21 mouse cellular contexts compared by ENCODE assay signal in the genomic region with DNA sequence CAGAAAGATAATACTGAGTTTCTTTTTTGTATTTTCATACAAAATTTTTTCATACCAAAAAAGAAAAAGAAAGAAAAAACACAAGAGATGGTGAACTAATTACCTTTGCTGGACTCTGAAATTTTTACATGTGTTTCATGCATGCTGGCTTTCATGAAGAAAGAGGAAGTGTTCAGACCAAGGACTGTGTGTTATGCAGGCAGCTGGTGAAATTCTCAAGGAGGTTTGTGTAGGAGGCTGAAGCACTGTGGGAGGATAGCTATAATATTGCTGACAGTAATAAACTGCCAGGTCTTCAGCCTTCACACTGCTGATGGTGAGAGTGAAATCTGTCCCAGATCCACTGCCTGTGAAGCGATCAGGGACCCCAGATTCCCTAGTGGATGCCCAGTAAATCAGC.
DNase-seq lines count a peak whose midpoint lies in the region; ATAC-seq and TF ChIP-seq lines count a peak whose summit lies in the region.
"Had no signal": no experiment of that assay in that cellular context is flagged by ENCODE, and none has a peak within 500 bp of the region (broad histone marks: within the 10 kb centered on the region; RNA-seq: fewer than 3 reads in every experiment).

No protein-coding gene starts in this region.

- TF ChIP-seq EP300 in CH12.LX (IDR thresholded peaks at IDR 0.05; ENCODE audit: low read length) = peak; percentile 52

- H3K9ac ChIP-seq in CH12.LX (ENCODE audit: insufficient read depth, low read depth) = no peak overlapping the region
- no peak overlapping the region for H3K9ac ChIP-seq in heart, embryonic 12.5 days
- H3K9ac ChIP-seq: forebrain, embryonic 13.5 days; hindbrain, embryonic 13.5 days; limb, embryonic 13.5 days; liver, embryonic 12.5 days; midbrain, embryonic 12.5 days had no signal

- H3K4me1 ChIP-seq in CH12.LX (ENCODE audit: control insufficient read depth in 1 of 2, insufficient read depth in 2 of 2) = peaks cover 0 to 19% of the 10 kb centered on the region in 2 experiments; a peak in 2 of 4 replicates
- H3K4me1 ChIP-seq in heart, embryonic 12.5 days (replicated peaks) = no peaks in the 10 kb centered on the region
- H3K4me1 ChIP-seq: forebrain, embryonic 13.5 days; hindbrain, embryonic 13.5 days; limb, embryonic 13.5 days; liver, embryonic 12.5 days; midbrain, embryonic 12.5 days had no signal

- no peak for TF ChIP-seq POLR2A in CH12.LX (IDR thresholded peaks at IDR 0.05; ENCODE audit: low read depth, low read length)

- no peaks in the 10 kb centered on the region for H3K36me3 ChIP-seq in CH12.LX (replicated peaks in 1 of 2; ENCODE audit: control insufficient read depth in 1 of 2, insufficient read depth in 1 of 2, low read length in 1 of 2)
- H3K36me3 ChIP-seq in heart, embryonic 12.5 days = no peaks in the 10 kb centered on the region
- H3K36me3 ChIP-seq: hindbrain, embryonic 13.5 days; limb, embryonic 13.5 days; liver, embryonic 12.5 days; midbrain, embryonic 12.5 days had no signal

- no peaks in the 10 kb centered on the region for H3K79me2 ChIP-seq in CH12.LX (replicated peaks; ENCODE audit: control insufficient read depth, extremely low read depth, insufficient read depth, poor library complexity, severe bottlenecking)

- no peak for TF ChIP-seq CTCF in CH12.LX (conservative IDR thresholded peaks at IDR 0.05 in 1 of 2, IDR thresholded peaks at IDR 0.05 in 1 of 2; ENCODE audit: low read depth in 2 of 2, low read length in 2 of 2)

- DNase-seq in frontal cortex, postnatal 14 days (ENCODE audit: low spot score in 2 of 2) = no peak
- peak; percentile 1 for DNase-seq in layer of hippocampus, postnatal 36 days
- no peak for DNase-seq in layer of hippocampus, postnatal 14 days (ENCODE audit: low spot score in 2 of 2)
- DNase-seq in CH12.LX (ENCODE audit: extremely low read depth) = peak; percentile 63
- peak; percentile 6 to 13 for DNase-seq in left cerebral cortex, postnatal 36 days (ENCODE audit: low spot score in 2 of 2)
- DNase-seq in Muller cell, postnatal 12 days (ENCODE audit: inconsistent ontology term) = no peak
- DNase-seq: adrenal gland, postnatal 14 days; cerebellum, adult 9-10 months; gastrocnemius, postnatal 14 days; heart, adult 2 months; heart, postnatal 36 days; kidney, adult 8-10 months; lung, adult 2 months; thymus, postnatal 36 days had no signal

- no peak overlapping the region for H3K27ac ChIP-seq in CH12.LX (ENCODE audit: insufficient read depth, low read depth)
- H3K27ac ChIP-seq in heart, embryonic 12.5 days (ENCODE audit: poor library complexity, severe bottlenecking) = no peak overlapping the region
- H3K27ac ChIP-seq: forebrain, embryonic 13.5 days; heart, adult 2 months; hindbrain, embryonic 13.5 days; limb, embryonic 13.5 days; liver, embryonic 12.5 days; midbrain, embryonic 12.5 days had no signal

- no peaks in the 10 kb centered on the region for H3K27me3 ChIP-seq in CH12.LX (replicated peaks)
- no peaks in the 10 kb centered on the region for H3K27me3 ChIP-seq in heart, embryonic 12.5 days (replicated peaks)
- H3K27me3 ChIP-seq: forebrain, embryonic 13.5 days; hindbrain, embryonic 13.5 days; limb, embryonic 13.5 days; liver, embryonic 12.5 days; midbrain, embryonic 12.5 days had no signal

- H3K4me3 ChIP-seq in CH12.LX (replicated peaks in 1 of 3; ENCODE audit: low read depth in 2 of 3, low read length in 2 of 3, poor library complexity in 1 of 3) = no peak overlapping the region
- H3K4me3 ChIP-seq in heart, embryonic 12.5 days = no peak overlapping the region
- H3K4me3 ChIP-seq: forebrain, embryonic 13.5 days; heart, adult 2 months; hindbrain, embryonic 13.5 days; limb, embryonic 13.5 days; liver, embryonic 12.5 days; midbrain, embryonic 12.5 days had no signal

- ATAC-seq in frontal cortex, adult (ENCODE audit: low TSS enrichment) = peak; percentile 92
- ATAC-seq in heart, embryonic 12.5 days (ENCODE audit: insufficient number of reproducible peaks, low FRiP score) = no peak
- ATAC-seq: forebrain, embryonic 13.5 days; liver, embryonic 12.5 days had no signal

- H3K9me3 ChIP-seq in CH12.LX (replicated peaks; ENCODE audit: low read length) = no peaks in the 10 kb centered on the region
- no peaks in the 10 kb centered on the region for H3K9me3 ChIP-seq in heart, embryonic 12.5 days (replicated peaks)
- H3K9me3 ChIP-seq: forebrain, embryonic 13.5 days; hindbrain, embryonic 13.5 days; limb, embryonic 13.5 days; liver, embryonic 12.5 days; midbrain, embryonic 12.5 days had no signal

- dilution Hi-C loops in CH12.LX (cut with MboI; ENCODE audit: extremely low pct_ligation_motif_present, extremely low pct_unique_long_range_greater_than_20kb, low sequenced_read_pairs) = no loop called here

- H3K4me2 ChIP-seq in CH12.LX (ENCODE audit: insufficient read depth, low read depth, poor library complexity, severe bottlenecking) = peak overlapping the region; percentile 6; the same call in 1 of the 2 replicates
- H3K4me2 ChIP-seq in heart, embryonic 12.5 days = no peak overlapping the region
- H3K4me2 ChIP-seq: forebrain, embryonic 13.5 days; hindbrain, embryonic 13.5 days; limb, embryonic 13.5 days; liver, embryonic 12.5 days; midbrain, embryonic 12.5 days had no signal

- intact Hi-C loops in left cerebral cortex, postnatal 36 days (cut with DNase I) = no loop called here

- no peak for TF ChIP-seq RAD21 in CH12.LX (IDR thresholded peaks at IDR 0.05; ENCODE audit: low read depth, low read length)

- 59% methylated on average over 1 of the region's 1 CpGs for WGBS in heart, embryonic 12.5 days

- in situ Hi-C loops in CH12.LX (cut with MboI; ENCODE audit: low pct_ligation_motif_present, low pct_unique_long_range_greater_than_20kb, low sequenced_read_pairs) = no loop called here

TF ChIP-seq in CH12.LX, 34 proteins besides CTCF, POLR2A, EP300 and RAD21:
- TF ChIP-seq IRF4 (IDR thresholded peaks at IDR 0.05; ENCODE audit: low read depth, low read length) (0 out of 2 replicates have a peak, but pooled peaks have one; percentile 26), MAZ (IDR thresholded peaks at IDR 0.05; ENCODE audit: low read depth, low read length) (no peak), MAX (IDR thresholded peaks at IDR 0.05; ENCODE audit: low read length) (peak; percentile 17; the same call in 1 of the 2 replicates)

Comparison
In these comparisons a context has a peak if more than half of its experiments do, and no peak if none do; other contexts are left out.
1. DNase-seq: peak in layer of hippocampus, postnatal 36 days (2 of 2), CH12.LX (single experiment) and left cerebral cortex, postnatal 36 days (2 of 2); none in frontal cortex, postnatal 14 days (0 of 2), layer of hippocampus, postnatal 14 days (0 of 2) and Muller cell, postnatal 12 days (single experiment).